Mouse (Mus musculus): Measurements from ENCODE around the gene Coro2b.

DNA sequence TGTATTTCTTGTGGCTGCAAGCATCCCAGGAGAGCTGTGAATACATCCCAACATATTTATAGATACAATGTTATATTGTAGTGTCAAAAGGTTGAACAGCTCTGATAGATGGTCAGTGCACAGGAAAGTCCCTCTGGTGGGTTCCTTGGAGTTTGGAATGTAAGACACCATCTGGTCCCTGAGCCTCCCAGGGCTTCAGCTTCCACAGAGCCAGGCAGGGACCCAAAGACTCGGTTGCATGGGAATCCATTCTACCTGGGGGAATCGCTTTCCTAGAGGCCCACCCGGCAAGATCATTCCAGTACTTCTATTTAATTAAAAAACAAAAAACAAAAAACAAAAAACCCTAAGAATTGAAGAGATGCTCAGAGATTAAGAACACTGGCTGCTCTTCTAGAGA is 78.4 kb downstream of the Coro2b start:
- TF ChIP-seq CTCF (IDR thresholded peaks at IDR 0.05; ENCODE audit: control insufficient read depth, insufficient read depth, low read length) (no peak), POLR2A (IDR thresholded peaks at IDR 0.05; ENCODE audit: borderline replicate concordance, control insufficient read depth, low read depth, low read length) (no peak)
